Mouse (Mus musculus): ENCODE results near the gene Erc2. TPM values are rescaled to one million over a fixed set of nuclear protein-coding genes. Genes with fewer than 3 reads are reported as not detected.
"Not testable (repeated sequence)": the region's sequence is repeated elsewhere in the genome, so short reads cannot be mapped to it uniquely, and the experiment has no call there.

The Erc2 gene
- total RNA-seq (2015; ENCODE audit: low replicate concordance) (not detected in 2 replicates), total RNA-seq (2017; ENCODE audit: low replicate concordance) (not detected in 2 replicates)

GRCm38 (mm10) chr14:27622176-27622922 lies at the start of gene Erc2:
Gene Erc2, plus strand, starts transcription at chr14:27622428.
- ATAC-seq (replicated peaks; ENCODE audit: low FRiP score, poor library complexity, severe bottlenecking) = no peak

GRCm38 (mm10) chr14:27578443-27578842 lies 43.8 kb upstream of the Erc2 start:
- no peak for ATAC-seq (replicated peaks; ENCODE audit: low FRiP score, poor library complexity, severe bottlenecking)

- not testable (repeated sequence) for ATAC-seq (replicated peaks; ENCODE audit: low FRiP score, poor library complexity, severe bottlenecking)
Measured at GRCm38 (mm10) chr14:27589616-27590015, 32.6 kb upstream of the Erc2 start.

GRCm38 (mm10) chr14:27592163-27592562 lies 30.1 kb upstream of the Erc2 start:
- ATAC-seq (replicated peaks; ENCODE audit: low FRiP score, poor library complexity, severe bottlenecking) = no peak

GRCm38 (mm10) chr14:27596265-27596664 lies 26.0 kb upstream of the Erc2 start:
- no peak for ATAC-seq (replicated peaks; ENCODE audit: low FRiP score, poor library complexity, severe bottlenecking)

- ATAC-seq (replicated peaks; ENCODE audit: low FRiP score, poor library complexity, severe bottlenecking) = no peak
Measured at GRCm38 (mm10) chr14:27602136-27602535, 20.1 kb upstream of the Erc2 start.

- no peak for ATAC-seq (replicated peaks; ENCODE audit: low FRiP score, poor library complexity, severe bottlenecking)
Measured at GRCm38 (mm10) chr14:27607419-27607818, 14.8 kb upstream of the Erc2 start.

- ATAC-seq (replicated peaks; ENCODE audit: low FRiP score, poor library complexity, severe bottlenecking) = no peak
Measured at GRCm38 (mm10) chr14:27613766-27614165, 8.5 kb upstream of the Erc2 start.

- no peak for ATAC-seq (replicated peaks; ENCODE audit: low FRiP score, poor library complexity, severe bottlenecking)
Measured at GRCm38 (mm10) chr14:27617286-27617685, 4.9 kb upstream of the Erc2 start.

GRCm38 (mm10) chr14:27621576-27621975 lies 652 bp upstream of the Erc2 start:
- no peak for ATAC-seq (replicated peaks; ENCODE audit: low FRiP score, poor library complexity, severe bottlenecking)

- no peak for ATAC-seq (replicated peaks; ENCODE audit: low FRiP score, poor library complexity, severe bottlenecking)
Measured at GRCm38 (mm10) chr14:27622923-27623219, 643 bp downstream of the Erc2 start.

GRCm38 (mm10) chr14:27623368-27623767 lies 1.1 kb downstream of the Erc2 start:
- ATAC-seq (replicated peaks; ENCODE audit: low FRiP score, poor library complexity, severe bottlenecking) = no peak

GRCm38 (mm10) chr14:27628701-27629100 lies 6.5 kb downstream of the Erc2 start:
- no peak for ATAC-seq (replicated peaks; ENCODE audit: low FRiP score, poor library complexity, severe bottlenecking)

- no peak for ATAC-seq (replicated peaks; ENCODE audit: low FRiP score, poor library complexity, severe bottlenecking)
Measured at GRCm38 (mm10) chr14:27629369-27630012, 7.3 kb downstream of the Erc2 start.

- no peak for ATAC-seq (replicated peaks; ENCODE audit: low FRiP score, poor library complexity, severe bottlenecking)
Measured at GRCm38 (mm10) chr14:27630973-27631640, 8.9 kb downstream of the Erc2 start.

- no peak for ATAC-seq (replicated peaks; ENCODE audit: low FRiP score, poor library complexity, severe bottlenecking)
Measured at GRCm38 (mm10) chr14:27634761-27635160, 12.5 kb downstream of the Erc2 start.

GRCm38 (mm10) chr14:27636556-27636955 lies 14.3 kb downstream of the Erc2 start:
- no peak for ATAC-seq (replicated peaks; ENCODE audit: low FRiP score, poor library complexity, severe bottlenecking)

GRCm38 (mm10) chr14:27641382-27641781 lies 19.2 kb downstream of the Erc2 start:
- ATAC-seq (replicated peaks; ENCODE audit: low FRiP score, poor library complexity, severe bottlenecking) = no peak

GRCm38 (mm10) chr14:27642981-27643380 lies 20.8 kb downstream of the Erc2 start:
- ATAC-seq (replicated peaks; ENCODE audit: low FRiP score, poor library complexity, severe bottlenecking) = no peak

GRCm38 (mm10) chr14:27654670-27655069 lies 32.4 kb downstream of the Erc2 start:
- ATAC-seq (replicated peaks; ENCODE audit: low FRiP score, poor library complexity, severe bottlenecking) = no peak

- ATAC-seq (replicated peaks; ENCODE audit: low FRiP score, poor library complexity, severe bottlenecking) = no peak
Measured at GRCm38 (mm10) chr14:27658616-27659015, 36.4 kb downstream of the Erc2 start.
